Mouse (Mus musculus): ENCODE measurements at regions not wholly inside any gene's neighbourhood (a gene's known extent, or its start where the extent isn't known, plus 50 kb on each side); places are given as distances from the start of the nearest gene placed in this dataset.

- DNase-seq, result no peak
Observed at GRCm38 (mm10) chr19:55985518-55985917, 243.9 kb downstream of the Tcf7l2 start.

DNA sequence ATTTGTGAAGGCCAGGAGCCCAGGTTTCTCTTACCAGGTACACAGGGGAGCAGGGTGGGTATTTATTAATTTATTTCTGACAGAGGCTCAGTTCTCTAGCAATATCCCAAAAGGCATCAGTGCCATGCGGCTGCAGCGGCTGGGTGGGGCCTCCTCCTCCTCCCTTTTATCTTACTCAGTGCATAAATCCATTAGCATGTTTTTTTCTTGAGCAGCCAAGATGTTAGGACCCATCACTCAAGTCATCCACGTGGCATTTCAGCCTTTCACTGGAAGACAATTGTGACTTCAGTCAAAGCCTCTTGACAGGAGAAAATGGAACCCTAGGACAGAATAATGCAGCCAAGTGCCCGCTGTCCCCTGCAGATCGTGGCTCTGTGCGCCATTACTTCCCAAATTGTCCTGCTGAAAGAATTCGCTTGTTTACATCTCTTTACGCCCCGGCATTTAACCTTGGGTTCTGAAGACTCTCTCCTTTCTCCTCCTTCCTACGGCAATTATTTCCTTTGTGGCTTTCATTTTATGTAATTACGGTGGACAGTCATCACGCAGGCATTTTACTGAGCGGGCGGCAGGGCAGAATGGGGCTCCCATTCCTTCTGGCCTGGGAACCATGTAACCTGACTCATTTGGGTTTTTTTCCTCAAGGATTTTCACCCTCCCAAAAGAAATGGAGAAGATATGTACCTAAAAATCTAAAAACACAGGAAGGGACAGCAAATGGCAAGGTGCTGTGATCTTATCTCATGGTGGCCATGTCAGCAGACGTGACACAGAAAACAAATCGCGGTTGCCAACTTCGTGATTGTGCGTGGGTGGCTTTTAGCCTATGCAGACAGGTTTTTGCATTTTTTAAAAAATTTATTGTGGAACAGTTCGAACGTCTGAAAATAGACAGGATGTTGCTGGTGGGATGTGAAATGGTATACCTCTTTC, 250.4 kb downstream of the Tcf7l2 start:
- no peak for DNase-seq

GRCm38 (mm10) chr19:55992727-55993066, 251.1 kb downstream of the Tcf7l2 start:
- no peak for DNase-seq

DNA sequence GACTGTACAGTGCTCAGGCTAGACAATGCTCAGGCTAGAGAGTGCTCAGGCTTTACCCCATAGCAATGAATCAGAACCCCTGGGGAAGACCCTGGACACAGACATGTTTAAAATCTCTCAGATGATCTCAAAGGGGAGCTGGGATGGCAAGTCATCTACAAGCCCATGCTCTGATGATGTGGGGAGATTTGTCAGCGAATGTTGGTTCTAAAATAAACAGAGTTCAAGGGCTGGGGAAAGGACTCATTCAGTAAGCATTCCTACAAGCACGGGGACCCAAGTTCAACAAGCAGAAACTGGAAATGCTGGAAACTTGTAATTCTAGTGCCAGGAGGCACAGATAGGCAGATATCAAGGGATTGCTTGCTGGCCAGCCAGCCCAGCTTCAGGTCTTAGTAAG, 254.1 kb downstream of the Tcf7l2 start:
- no peak for DNase-seq

DNA sequence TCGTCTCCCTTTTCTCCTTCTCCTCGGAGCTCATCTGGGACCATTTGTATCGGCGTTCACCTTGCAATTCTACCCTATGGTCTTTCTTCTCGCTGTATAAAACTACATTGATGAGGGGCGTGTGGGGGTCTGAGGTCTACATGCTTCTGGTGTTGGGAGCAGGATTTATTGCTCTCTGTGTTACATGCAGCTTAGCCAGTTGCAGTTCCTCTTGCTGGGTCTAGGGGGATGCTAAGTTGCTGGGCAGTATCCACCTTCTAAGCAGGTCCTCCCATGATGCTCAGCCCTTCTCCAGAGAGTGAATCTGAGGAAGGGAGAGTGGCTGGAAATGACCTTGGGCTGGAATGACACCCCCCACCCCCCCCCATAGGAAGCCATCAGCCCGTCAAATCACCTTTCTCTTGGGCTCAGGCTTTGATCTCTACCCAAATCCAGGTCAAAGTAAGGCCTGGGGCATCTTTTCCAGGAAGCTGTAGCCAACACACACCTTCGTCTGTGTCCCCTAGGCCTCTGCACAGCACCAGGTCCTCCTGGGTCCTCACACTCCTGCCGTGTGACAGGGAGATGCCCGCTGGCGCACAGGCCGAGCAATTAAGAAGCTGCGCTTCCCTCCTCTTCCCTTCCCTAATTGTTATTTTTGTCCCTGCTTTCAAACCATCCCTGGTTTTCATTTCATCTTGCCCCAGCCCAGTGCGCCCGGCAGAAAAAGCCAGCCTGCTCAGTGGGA, 257.0 kb downstream of the Tcf7l2 start:
- no peak for DNase-seq

DNA sequence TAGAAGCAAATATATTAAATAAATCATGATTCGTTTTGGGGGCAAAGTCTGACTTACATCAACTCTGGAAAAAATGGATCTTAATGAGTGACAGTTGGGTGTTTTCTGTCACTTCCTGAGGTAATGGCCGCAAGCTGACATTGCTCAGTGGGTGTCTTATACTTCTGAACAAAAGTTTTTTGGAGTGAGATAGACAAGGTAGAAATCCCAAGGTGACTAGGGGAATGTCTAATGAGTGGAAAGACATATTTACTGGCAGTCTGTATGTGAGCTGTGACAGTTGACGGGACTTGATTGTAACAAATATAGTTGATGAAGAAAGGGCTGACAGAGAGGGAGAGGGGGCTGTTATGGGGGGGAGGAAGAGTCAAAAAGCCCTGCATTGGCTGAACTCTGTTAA, 257.8 kb downstream of the Tcf7l2 start:
- no peak for DNase-seq

DNA sequence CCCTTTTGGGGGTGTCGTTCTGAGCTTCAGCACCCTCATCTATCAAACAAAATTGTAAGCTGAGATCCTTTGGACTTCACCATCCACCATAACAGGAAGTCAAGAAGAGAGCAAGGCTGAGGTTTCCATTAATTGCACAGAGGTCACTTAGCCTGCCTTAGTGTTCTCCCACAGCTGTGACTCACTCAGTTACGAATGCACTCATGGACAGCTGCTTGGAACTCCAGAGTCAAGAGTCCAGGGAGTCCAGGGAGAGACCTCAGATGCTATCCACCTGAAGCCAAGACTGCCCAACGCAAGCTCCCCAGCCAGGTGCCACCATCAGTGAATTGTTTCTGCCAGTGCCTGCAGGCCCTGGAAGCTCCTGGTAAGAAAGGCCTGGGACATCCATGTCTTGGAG, 259.8 kb downstream of the Tcf7l2 start:
- no peak for DNase-seq

- DNase-seq, result no peak
Observed at GRCm38 (mm10) chr19:56005886-56006285, 264.3 kb downstream of the Tcf7l2 start.

- DNase-seq, result no peak
Observed at GRCm38 (mm10) chr19:56007433-56007832, 265.8 kb downstream of the Tcf7l2 start.

- no peak for DNase-seq
Observed at GRCm38 (mm10) chr19:56010766-56011165, 269.1 kb downstream of the Tcf7l2 start.

DNA sequence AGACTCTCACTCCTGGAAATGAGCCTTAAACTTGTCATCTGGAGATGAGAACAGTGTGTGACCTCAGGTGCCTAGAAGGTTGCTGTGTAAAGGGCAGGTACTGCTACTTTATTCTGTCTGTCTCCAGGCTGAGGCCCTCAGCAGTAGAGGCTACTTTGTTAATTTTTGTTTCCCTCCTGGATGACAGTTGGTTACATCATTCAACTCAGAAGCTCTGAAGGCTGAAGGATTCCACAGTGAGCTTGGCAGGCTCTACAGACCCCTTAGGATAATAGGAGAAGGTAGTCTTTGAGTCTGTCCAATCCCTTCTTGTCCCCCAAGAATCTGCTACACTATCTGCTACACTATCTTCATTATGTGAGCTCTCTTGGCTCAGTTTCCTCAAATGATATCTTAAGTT, 269.7 kb downstream of the Tcf7l2 start:
- DNase-seq, result no peak

DNA sequence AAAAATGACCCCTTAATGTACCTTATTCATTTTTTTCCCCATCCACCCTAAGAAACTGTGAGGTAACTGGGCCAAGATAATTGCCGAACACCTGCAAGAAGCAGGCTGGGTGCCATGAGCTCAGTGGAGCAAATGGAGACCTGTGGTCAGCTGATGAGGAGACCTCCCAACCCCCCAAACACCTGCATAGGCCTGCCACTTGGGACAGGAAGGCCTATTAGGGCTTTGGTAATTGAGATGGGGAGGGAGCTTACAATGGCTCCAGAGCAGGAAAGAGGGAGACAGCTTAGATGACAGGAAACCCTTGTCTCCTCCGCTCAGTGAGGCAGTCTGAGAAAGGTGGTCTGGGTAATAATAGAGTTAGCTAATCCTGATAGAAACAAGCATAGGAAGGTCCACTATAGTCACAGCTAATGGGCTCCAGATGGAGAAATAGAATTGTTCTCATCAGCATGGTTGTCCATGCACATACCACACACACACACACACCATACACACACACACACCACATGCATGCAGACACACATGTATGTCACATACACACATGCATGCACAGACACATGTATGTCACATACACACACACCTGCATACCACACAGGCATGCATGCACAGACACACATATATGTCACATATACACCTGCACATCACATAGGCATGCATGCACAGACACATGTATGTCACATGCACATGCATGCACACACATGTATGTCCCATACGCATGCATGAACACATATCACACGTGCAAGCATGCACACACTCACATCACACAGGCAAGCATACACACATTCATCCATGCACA, 270.2 kb upstream of the Habp2 start:
- DNase-seq, result no peak

DNA sequence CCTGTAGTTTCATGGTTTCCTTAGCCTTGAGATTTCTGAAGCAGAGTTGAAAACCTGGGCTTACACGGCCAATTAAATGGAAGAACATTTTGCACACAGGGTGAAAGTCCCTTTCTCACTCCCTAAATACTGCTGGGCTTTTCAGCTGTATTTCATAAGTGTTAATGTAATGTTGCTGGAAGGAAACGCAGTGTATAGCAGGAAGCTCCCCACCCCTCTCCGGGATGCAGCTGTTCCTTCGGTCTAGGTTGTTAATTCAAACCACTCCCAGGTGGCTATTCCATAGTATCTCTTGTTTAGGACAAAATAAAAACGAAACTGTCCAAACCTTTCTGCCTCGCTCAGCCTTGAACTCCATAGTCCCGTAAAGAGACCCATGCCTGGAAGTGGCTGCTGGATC, 269.4 kb upstream of the Habp2 start:
- no peak for DNase-seq

DNA sequence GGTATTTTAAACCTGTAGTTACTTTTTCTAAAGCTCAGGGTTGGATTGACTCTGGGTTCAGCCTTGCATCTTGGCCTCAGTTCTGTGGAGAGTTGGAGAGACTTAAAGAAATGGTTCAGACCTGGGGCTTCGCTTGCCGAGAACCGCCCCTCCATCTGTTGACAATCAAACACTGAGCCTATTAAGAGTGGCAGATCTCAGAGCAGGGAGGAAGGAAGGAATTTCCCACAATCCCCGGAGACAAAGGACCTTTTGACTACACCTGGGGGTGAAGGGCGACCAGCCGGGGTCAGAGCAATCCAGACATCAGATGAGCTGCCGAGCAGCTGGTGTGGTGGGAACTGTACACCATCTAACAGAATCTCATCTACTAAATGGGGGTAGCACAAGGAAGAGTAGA, 267.8 kb upstream of the Habp2 start:
- DNase-seq, result no peak

GRCm38 (mm10) chr19:56022348-56022747, 264.6 kb upstream of the Habp2 start:
- no peak for DNase-seq

DNA sequence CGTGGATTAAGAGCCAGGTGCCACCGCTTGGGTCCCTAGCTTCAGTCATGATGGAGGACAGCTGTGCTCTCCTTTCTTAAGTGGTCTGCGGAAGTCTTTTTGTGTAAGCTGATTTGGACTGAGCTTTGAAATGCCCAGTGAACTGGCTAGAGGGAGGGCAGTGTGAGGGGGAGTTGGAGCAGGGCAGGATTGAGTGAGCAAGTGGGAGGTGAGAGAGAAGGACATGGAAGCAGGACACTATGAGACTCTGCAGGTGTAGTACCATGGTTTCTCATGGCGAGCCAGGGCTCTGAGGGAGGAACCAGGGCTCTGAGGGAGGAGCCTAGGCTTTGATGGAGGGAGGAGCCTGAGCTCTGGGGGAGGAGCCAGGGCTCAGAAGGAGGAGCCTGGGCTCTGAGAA, 262.3 kb upstream of the Habp2 start:
- no peak for DNase-seq

DNA sequence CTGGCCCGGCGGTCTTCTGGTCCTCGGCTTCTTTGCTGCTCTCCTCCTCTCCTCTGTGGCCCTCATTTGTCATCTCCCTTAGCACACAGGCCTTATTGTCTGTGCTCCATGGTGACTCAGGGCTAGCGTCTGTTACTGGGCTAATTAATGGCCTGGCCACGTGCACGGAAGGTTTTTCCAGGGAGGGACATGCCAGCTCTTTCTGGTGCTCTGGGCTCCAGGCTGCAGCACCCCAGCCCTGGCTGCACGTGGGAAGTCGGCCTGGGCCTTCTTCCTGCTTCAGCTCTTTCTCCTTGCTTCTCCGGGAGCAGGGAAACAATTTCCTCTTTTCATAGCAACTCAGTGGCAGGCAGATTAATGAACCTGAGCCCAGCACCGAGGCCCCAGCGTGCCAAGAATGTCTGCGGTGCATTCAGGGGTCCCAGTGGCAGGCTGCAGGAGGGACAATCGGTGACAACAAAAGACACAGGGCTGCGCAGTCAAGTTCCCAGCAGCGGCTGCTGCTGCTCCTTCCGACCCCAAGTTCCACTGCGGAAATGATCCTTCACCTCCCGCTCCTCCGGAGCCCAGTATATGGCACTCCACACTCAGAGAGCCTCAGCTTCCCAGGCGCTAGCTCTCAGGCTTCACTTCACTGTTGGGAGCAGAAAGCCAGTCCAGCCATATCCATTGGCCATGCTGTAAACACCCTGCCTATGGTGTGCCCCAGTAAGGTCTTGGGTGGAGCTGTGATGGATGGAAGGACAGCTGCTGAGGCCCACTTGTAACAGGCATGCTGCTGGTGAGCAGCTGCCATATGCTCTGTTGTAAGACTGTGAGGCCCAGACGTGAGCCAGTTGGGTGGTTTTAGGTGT, 257.3 kb upstream of the Habp2 start:
- DNase-seq, result peak; percentile 46

- no peak for DNase-seq
Observed at GRCm38 (mm10) chr19:56030401-56030925, 256.5 kb upstream of the Habp2 start.

DNA sequence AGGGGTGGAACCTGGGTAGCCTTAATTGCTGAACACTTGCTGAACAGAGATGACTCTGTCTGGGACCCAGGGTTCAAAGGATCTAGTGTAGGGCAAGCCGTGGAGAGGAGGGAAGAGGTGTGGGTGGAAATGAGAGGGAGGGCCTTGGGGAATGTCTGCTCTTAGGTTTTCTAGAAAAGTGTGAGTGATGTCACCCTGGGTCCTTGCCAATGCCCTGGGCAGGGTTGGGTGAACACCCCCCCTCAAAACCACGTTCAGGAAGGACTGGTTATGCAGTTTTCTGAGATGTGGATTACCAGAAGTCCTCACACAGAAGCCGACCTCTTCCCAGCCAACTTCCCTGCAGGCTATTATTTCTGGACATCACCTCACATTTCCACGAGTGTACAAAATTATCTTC, 252.4 kb upstream of the Habp2 start:
- DNase-seq, result no peak

GRCm38 (mm10) chr19:56037584-56037983, 249.4 kb upstream of the Habp2 start:
- DNase-seq, result no peak
